Mouse (Mus musculus) kidney, postnatal 25 days (tissue): ENCODE measurements around the gene D430042O09Rik.
A peak's percentile ranks its signal among the peaks of the same experiment; 100 is the strongest.
"Not testable (repeated sequence)": the region's sequence is repeated elsewhere in the genome, so short reads cannot be mapped to it uniquely, and the experiment has no call there.

ENCODE experiments used
- DNase-seq, 2 experiments: peaks; one replicate each; pipeline ENCODE4 v3.0.0; 2021; ENCODE audit warnings: mixed read lengths in 2 of 2

Gene D430042O09Rik

GRCm38 (mm10) chr7:125707593-125708022, at the start of gene D430042O09Rik, which contains the start of gene Gtf3c1:
Gene D430042O09Rik, plus strand, starts transcription at chr7:125707888.
Gene Gtf3c1, minus strand, starts transcription at chr7:125707780.
- peak; percentile 99 to 100 for DNase-seq

- DNase-seq, result no peak
These were observed 44.0 kb upstream of the D430042O09Rik start for GRCm38 (mm10) chr7:125663654-125664053.

GRCm38 (mm10) chr7:125670865-125671264, 36.8 kb upstream of the D430042O09Rik start:
- DNase-seq, result peak in 1 of 2 experiments; percentile 27

- DNase-seq, result peak in 1 of 2 experiments; percentile 8
These were observed 36.3 kb upstream of the D430042O09Rik start for GRCm38 (mm10) chr7:125671396-125671795.

- DNase-seq, result peak; percentile 38 to 72
These were observed 32.8 kb upstream of the D430042O09Rik start for GRCm38 (mm10) chr7:125674916-125675315.

GRCm38 (mm10) chr7:125678756-125679155, 28.9 kb upstream of the D430042O09Rik start:
- DNase-seq, result peak; percentile 23 to 52

- no peak for DNase-seq
These were observed 27.8 kb upstream of the D430042O09Rik start for GRCm38 (mm10) chr7:125679936-125680335.

GRCm38 (mm10) chr7:125690516-125690915, 17.2 kb upstream of the D430042O09Rik start:
- no peak for DNase-seq

- no peak for DNase-seq
These were observed 13.6 kb upstream of the D430042O09Rik start for GRCm38 (mm10) chr7:125694056-125694455.

GRCm38 (mm10) chr7:125702791-125703190, 4.9 kb upstream of the D430042O09Rik start:
- no peak for DNase-seq

GRCm38 (mm10) chr7:125707186-125707585, 502 bp upstream of the D430042O09Rik start:
- DNase-seq, result peak; percentile 78 to 89

- DNase-seq, result no peak
These were observed 412 bp downstream of the D430042O09Rik start for GRCm38 (mm10) chr7:125708100-125708499.

GRCm38 (mm10) chr7:125713542-125714055, 5.9 kb downstream of the D430042O09Rik start:
- not testable (repeated sequence) for DNase-seq

GRCm38 (mm10) chr7:125714803-125715202, 7.1 kb downstream of the D430042O09Rik start:
- DNase-seq, result no peak

- DNase-seq, result no peak
These were observed 9.0 kb downstream of the D430042O09Rik start for GRCm38 (mm10) chr7:125716724-125717123.

GRCm38 (mm10) chr7:125717612-125718011, 9.9 kb downstream of the D430042O09Rik start:
- peak in 1 of 2 experiments; percentile 44 for DNase-seq

- DNase-seq, result no peak
These were observed 12.7 kb downstream of the D430042O09Rik start for GRCm38 (mm10) chr7:125720370-125720769.

- DNase-seq, result no peak
These were observed 13.3 kb downstream of the D430042O09Rik start for GRCm38 (mm10) chr7:125721033-125721432.

- DNase-seq, result peak in 1 of 2 experiments; percentile 49
These were observed 14.4 kb downstream of the D430042O09Rik start for GRCm38 (mm10) chr7:125722127-125722526.

GRCm38 (mm10) chr7:125723189-125723972, 15.7 kb downstream of the D430042O09Rik start:
- DNase-seq, result no peak

- peak; percentile 50 to 77 for DNase-seq
These were observed 24.0 kb downstream of the D430042O09Rik start for GRCm38 (mm10) chr7:125731679-125732078.

GRCm38 (mm10) chr7:125733791-125734190, 26.1 kb downstream of the D430042O09Rik start:
- DNase-seq, result no peak

- peak; percentile 64 to 74 for DNase-seq
These were observed 28.8 kb downstream of the D430042O09Rik start for GRCm38 (mm10) chr7:125736366-125737015.
